Mouse (Mus musculus) bone marrow macrophage, adult 2 months (primary cell): ENCODE measurements at regions not wholly inside any gene's neighbourhood (a gene's known extent, or its start where the extent isn't known, plus 50 kb on each side); places are given as distances from the start of the nearest gene placed in this dataset.

Experiments used
- H3K27ac ChIP-seq: 2 replicates; pipeline ENCODE4 v1.5.1; 2012; ENCODE audit warnings: low read depth, low read length; ENCODE audit not compliant: insufficient read depth
- H3K4me1 ChIP-seq: 2 replicates; pipeline ENCODE4 v1.6.1; 2012; ENCODE audit warnings: low read length; ENCODE audit not compliant: control insufficient read depth, insufficient read depth
- H3K4me3 ChIP-seq: 2 replicates; pipeline ENCODE4 v1.5.1; 2012; ENCODE audit warnings: mild to moderate bottlenecking, low read length, moderate library complexity; ENCODE audit not compliant: insufficient read depth
- CTCF ChIP-seq: IDR thresholded peaks from 2 replicates; pipeline ENCODE4 v1.5.1; 2012; ENCODE audit warnings: low read depth, mild to moderate bottlenecking, low read length, moderate library complexity
- POLR2A ChIP-seq: IDR thresholded peaks from 2 replicates; pipeline ENCODE4 v1.6.1; 2012; ENCODE audit warnings: mild to moderate bottlenecking, low read depth, low read length, borderline replicate concordance

DNA sequence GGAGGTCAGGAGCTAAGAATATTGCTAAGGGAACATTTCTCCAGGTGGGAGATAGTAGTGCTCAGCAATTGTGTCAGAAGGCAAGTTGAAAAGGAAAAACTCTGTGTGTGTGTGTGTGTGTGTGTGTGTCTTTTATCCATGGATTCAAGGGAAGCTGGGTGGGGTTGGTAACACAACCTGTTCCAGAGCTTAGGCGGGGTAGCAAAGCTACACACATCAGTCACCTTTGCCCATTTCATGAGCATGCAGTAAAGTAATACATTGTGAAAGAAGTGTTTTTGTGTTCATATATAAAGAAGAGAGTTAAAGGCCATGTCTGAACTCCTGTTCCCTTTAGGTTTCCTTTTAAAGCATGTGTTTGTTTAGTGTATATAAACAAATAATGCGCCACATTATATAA is 128.2 kb downstream of the Ddx11 start:
- Histone ChIP-seq H3K4me1 (no peaks in the 10 kb centered on the region), H3K27ac (no peak overlapping the region), H3K4me3 (no peak overlapping the region)
- TF ChIP-seq POLR2A: no peak
- no peak for TF ChIP-seq CTCF

DNA sequence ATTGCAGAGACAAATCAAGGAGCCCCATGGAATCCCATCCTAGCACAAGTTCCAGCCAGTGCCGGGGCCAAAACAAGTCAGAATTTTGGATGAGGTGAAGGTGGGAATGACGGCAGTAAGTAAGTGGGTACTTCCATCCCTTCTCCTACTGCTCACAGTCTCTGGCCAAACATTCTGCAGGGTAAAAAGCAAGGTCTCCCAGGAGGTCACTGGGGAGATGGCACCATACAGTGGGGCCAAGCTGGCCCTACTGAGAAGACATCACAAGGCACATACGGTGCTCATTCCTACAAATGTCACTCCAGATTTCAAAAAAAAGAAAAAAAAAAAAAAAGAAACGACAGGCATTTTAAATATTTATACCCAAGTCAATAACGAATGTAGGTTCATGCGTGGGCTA is 129.6 kb downstream of the Ddx11 start:
- H3K4me3 ChIP-seq: no peak overlapping the region
- TF ChIP-seq CTCF (no peak), POLR2A (no peak)
- no peak overlapping the region for H3K27ac ChIP-seq
- H3K4me1 ChIP-seq: no peaks in the 10 kb centered on the region

DNA sequence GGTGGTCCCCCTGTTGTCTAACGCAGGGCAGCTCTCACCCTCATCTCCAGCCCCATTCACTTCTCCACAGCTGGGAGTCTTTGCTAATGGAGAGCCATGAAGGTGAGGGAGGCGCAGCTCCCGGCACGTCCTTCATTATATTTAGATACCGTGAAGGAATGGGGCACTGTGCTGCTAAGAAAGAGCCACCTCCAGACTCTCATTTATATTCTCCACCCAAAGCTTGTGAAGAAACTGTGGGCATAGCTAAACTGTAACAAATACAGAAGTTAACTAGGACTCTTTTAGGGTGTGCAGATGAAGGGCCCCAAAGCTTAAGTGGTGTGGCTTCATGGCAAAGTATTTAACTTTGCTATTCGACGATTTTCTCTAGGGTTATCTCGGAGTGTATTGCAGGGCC is 136.4 kb downstream of the Ddx11 start:
- H3K4me1 ChIP-seq: no peaks in the 10 kb centered on the region
- H3K27ac ChIP-seq: no peak overlapping the region
- TF ChIP-seq POLR2A (no peak), CTCF (no peak)
- no peak overlapping the region for H3K4me3 ChIP-seq

DNA sequence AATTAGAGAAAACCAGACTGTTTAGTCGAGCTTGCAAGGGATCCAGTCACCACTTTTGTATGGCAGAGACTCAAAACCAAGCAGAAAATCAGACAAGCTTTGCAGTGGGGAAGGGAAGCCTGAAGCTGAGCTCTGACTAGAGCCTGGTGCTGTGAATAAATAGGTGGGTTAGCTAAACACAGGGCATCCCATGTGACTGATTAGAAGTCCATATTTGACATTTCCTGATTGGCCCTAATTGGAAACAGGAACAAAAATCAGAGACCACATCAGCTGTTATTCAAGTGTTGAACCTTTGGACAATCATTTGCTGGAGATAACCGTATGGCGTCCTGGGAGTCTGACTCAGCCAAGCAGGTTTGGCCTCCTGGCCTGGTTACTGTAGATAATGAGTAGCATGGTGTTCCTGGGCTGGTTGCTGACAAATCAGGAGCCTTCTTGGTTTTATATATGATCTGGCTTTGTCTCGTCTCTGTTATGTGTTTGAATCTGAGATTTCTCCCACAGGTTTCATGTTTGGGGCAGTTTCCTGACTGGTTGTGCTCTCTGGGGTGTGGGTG is 139.4 kb downstream of the Ddx11 start:
- TF ChIP-seq CTCF (no peak), POLR2A (no peak)
- H3K27ac ChIP-seq: no peak overlapping the region
- H3K4me1 ChIP-seq: no peaks in the 10 kb centered on the region

DNA sequence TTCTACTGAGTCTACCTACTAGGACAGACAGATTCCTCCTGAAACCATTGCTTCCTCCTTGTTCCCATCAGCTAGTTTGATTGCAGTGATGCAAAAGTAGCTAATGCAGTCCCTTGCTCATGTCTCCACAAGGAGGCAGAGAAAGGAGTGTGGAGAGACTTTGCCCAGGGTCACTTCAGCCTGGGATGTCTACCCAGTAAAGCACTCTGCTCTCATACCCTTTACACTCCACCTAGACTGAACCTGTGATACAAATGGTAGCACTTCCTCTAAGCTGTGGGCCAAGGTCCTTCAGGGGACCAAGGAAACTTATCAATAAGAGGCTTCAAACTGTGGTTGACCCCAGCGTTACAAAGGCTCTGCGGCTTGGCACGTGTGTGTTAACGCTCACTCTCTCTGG is 140.1 kb downstream of the Ddx11 start:
- Histone ChIP-seq H3K4me1 (no peaks in the 10 kb centered on the region), H3K27ac (no peak overlapping the region), H3K4me3 (no peak overlapping the region)
- TF ChIP-seq CTCF (no peak), POLR2A (no peak)

More for the DNA sequence above, 139.4 kb downstream of the Ddx11 start:
- no peak overlapping the region for H3K4me3 ChIP-seq

DNA sequence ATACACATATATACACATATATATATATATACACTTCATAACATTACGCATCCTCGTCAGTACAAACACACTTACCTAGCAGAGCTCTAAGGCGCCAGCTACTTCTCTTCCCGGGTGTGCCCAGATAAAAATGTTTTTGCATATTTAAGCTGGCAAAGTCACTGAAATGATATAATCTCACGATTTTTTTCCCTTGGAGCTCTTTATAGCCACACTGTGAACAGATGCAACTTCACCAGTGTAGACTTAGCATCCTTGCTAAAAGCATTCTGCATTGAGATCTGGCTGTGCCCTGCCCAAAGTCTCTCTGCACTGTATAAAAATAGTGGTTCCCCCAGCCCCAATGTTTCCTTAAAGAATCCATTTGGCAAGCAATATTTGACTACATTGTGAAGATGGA is 143.5 kb downstream of the Ddx11 start:
- no peaks in the 10 kb centered on the region for H3K4me1 ChIP-seq
- TF ChIP-seq CTCF: no peak
- TF ChIP-seq POLR2A: no peak

DNA sequence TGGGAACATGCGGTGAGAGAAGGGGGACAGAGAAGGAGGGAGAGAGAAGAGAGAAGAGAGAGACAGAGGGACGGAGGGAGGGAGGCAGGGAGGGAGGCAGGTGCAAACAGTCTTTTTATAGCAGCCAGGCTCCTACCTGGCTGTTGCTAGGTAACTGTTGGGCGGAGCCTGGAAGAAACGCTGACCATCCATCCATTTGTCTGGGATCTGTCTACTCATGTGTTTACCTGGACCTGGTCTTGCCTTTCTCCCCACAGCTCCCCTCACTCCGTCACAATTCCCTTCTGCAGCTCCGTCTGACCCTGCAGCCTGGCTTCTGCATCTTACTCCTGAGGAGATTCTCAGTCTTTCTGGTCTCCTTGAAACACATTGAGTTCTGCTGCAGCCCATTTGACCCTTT is 144.5 kb downstream of the Ddx11 start:
- TF ChIP-seq POLR2A (no peak), CTCF (no peak)
- H3K4me1 ChIP-seq: no peaks in the 10 kb centered on the region
- H3K27ac ChIP-seq: no peak overlapping the region
- H3K4me3 ChIP-seq: no peak overlapping the region

More for the DNA sequence above, 143.5 kb downstream of the Ddx11 start:
- H3K27ac ChIP-seq: no peak overlapping the region
- no peak overlapping the region for H3K4me3 ChIP-seq

DNA sequence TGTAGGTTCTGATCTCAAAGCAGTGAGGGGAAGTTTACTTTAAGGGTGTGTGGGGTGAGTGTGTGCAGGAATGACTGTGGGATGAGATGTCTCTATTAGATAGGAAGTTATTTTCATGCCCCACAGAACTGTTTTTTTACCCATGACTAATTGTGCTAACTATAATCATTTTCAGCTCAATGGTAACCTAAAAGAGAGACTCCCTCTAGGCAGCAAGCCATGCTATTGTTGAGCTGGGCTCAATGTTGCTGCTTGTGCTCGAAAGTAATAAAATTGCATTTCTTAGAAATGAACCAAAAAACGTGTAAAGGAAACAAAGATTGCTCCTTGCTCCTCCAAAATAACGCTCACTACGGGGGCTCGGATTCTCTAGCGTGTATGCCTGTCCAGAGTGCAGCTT is 146.2 kb downstream of the Ddx11 start:
- no peak for TF ChIP-seq CTCF
- no peak for TF ChIP-seq POLR2A
- Histone ChIP-seq H3K4me3 (no peak overlapping the region), H3K27ac (no peak overlapping the region), H3K4me1 (no peaks in the 10 kb centered on the region)

DNA sequence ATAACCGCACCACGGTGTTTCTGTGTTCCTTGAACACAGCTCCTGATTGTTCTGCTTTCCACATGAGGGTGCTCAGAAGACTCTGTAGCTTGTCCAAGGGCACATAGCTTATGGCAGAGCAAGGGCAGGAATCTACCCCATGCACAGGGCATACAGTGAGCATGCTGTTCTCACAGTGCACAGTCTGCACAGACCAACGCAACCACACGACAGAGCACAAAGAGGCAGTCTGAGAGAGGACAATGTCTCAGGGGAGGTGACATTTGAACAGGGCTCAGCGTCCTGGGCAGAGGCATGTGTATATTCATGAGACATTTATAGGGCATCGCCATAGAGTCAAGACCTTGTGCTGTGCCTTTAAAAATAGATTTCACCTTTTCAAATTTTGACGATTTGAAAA is 148.6 kb downstream of the Ddx11 start:
- Histone ChIP-seq H3K4me1 (no peaks in the 10 kb centered on the region), H3K4me3 (no peak overlapping the region), H3K27ac (no peak overlapping the region)
- TF ChIP-seq POLR2A: no peak
- TF ChIP-seq CTCF: no peak

DNA sequence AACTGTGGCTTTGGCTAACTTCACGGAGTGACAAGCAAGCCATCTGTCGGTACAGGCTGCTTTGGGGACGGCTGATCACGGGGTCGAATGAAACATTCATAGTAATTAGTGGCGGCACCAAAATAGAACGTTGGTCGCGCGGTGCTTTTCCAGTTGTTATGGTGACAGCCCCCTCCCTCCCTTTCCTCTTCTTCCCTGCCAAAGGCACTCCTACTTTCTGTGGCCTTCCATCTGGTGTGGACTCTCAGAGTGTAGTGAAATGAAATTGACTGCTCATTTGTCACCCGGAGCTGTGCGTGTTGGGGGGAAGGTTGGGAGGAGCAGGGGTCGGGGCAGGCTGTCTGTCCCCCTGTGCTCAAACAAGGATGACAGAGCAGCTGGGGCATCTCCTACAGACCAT is 153.5 kb downstream of the Ddx11 start:
- Histone ChIP-seq H3K27ac (no peak overlapping the region), H3K4me3 (no peak overlapping the region), H3K4me1 (no peaks in the 10 kb centered on the region)
- TF ChIP-seq CTCF: no peak
- TF ChIP-seq POLR2A: no peak

DNA sequence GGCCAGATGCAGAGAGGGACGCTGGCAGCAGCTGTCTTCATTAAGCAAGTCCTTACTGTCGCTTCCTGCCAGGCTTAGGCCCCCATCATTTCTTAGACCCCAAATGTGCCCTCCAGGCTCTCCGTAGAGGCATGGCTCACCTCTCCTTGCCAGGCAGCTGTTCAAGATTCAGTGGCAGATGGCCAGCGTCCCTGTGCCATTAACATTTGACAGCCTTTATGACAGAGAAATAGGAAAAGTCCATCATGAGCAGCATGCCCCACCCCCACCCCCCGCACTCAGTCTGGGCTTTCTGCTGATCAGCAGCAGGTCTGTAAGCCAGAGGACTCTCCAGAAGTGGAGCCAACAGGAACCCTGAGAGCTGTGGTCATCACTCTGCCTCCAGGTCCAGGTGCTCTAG is 154.7 kb downstream of the Ddx11 start:
- TF ChIP-seq POLR2A (no peak), CTCF (no peak)
- Histone ChIP-seq H3K4me1 (no peaks in the 10 kb centered on the region), H3K4me3 (no peak overlapping the region), H3K27ac (no peak overlapping the region)
